Mouse (Mus musculus) right cerebral cortex, postnatal 25 days (tissue): ENCODE measurements around the gene Gga3.
A peak's percentile ranks its signal among the peaks of the same experiment; 100 is the strongest.

ENCODE experiments used
- DNase-seq: peaks from one replicate; pipeline ENCODE4 v3.0.0; 2022

The Gga3 gene

DNA sequence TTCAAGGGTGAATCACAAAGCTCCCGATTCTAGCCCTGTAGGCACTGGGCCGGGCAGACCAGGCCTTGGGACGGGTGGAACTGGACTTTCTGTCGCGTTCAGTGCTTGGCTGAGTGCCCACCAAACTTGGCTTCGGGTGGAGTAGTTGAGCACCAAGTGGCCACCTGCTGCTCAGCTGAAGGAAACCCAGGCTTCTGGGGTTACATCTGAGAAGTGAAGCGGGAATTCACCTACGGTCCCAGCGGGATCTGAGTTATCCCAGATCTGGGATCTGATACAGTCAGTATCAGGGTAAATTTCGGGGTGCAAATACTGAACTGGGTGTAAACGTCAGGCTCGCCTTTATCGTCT lies 8.2 kb upstream of the Gga3 start:
- DNase-seq, result peak; percentile 40

- no peak for DNase-seq
Observed at GRCm38 (mm10) chr11:115611173-115611572, 7.3 kb upstream of the Gga3 start.

DNA sequence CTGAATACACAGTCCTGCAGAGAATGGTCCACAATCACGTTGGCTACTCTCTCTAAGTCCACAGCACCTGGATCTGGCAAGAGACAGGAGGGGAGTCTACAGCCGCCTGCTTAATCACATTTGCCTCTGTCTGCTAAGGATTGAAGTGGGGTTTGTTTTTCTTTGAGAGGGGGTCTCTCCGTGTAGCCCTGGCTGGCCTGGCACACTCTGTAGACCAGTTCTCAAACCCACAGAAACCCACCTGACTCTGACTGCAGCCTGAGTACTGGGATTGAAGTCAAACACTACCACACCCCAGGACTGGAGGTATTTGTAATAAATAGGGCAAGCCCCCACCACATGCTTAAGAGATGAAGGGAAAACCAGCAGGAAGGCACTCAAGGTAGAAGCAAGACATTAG lies 5.7 kb upstream of the Gga3 start:
- no peak for DNase-seq

DNA sequence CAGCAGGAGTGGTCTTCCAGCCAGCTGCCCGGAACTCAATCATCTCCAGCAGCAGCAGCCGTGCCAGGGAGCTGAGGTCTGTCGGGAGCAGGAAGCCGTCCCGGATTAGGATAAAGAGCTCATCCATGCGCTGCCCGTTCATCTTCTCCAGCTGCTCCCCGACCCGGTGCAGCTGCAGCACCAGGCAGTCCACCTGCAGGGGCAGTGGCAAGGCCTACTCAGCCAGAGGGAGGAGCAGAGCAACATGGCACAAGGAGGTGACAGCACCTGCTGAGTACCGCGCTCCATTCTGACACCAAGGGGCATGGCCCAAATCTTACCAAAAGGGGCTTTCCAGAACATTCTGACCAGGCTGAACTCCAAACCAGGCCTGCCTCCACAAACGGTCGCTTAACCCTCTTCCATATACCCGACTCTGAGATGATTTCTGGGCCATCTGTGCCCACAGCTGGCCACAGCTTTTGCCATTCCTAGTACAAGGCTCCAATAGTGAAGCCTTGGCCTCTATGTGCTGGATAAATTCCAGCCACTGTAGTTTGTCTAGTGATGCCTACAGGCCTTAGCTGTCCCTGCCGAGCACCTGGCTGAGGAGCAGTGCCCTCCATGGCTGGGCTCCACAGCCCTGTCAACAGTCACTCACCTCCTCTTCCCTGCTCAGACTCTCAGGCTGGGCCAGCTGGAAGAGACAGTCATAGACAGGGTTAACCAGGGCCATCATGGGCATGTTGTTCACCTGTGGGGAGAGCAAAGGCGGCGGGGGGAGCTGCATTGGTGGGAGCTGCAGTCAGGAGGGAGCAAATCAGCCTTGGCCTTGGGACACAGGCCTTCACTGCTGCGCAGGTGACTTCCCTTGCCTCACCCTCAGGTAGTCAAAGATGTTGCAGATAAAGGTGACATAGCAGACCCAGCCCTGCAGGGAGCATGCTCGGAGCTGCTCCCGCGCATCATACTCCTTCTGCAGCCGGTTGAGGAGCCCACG lies 4.9 kb upstream of the Gga3 start:
- DNase-seq, result peak; percentile 23

DNA sequence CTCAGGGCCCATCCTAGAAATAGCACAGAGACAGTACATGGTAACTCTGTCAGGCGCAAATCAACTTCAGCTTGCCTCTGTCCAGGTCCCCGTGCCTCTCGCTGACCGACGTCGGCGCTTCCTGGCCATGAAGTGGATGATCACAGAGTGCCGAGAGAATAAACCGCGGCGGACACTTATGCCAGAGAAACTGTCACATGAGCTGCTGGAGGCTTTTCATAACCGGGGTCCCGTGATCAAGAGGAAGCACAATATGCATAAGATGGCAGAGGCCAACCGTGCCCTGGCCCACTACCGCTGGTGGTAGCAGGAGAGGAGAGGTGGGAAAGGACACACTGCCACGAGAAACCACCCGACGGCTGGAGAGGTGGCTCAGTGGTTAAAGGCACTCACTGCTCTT lies 2.9 kb upstream of the Gga3 start:
- DNase-seq, result no peak

DNA sequence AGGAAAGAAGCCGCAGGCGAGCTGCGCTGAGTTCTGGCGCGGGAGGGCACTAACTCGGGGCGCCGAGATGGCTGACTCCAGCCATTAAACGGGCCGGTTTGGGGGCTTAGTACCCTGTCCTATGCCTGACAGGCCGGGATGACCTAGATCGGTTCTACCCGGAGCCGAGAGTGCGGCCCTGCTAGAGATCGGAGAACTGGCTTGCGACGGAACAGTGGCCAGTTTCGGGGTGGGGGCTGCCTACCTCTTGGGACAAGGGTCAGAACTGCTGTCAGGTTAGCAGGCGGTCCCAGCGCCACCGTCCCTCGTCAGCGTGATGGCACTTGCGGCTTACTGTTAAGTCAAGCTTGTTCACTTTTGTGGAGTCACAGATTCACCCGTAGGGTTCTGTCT lies 449 bp upstream of the Gga3 start:
- no peak for DNase-seq

DNA sequence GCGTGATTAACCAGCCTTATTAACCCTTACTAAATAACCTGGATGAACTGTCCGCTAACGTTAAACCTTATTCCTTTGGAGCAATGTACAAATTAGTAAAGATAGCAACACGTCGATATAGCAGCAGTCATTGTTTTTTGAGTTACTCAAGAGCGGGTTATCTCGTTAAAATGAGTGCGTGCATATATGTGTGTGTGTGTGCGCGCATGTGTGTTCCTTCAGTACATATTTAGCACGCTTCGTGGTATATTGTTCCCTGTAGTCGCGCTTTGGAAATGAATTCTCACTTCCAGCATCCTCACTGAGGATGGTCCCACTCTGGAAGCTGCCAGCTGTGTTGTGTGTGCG lies 749 bp downstream of the Gga3 start:
- no peak for DNase-seq

- no peak for DNase-seq
Observed at GRCm38 (mm10) chr11:115601174-115601573, 2.7 kb downstream of the Gga3 start.

DNA sequence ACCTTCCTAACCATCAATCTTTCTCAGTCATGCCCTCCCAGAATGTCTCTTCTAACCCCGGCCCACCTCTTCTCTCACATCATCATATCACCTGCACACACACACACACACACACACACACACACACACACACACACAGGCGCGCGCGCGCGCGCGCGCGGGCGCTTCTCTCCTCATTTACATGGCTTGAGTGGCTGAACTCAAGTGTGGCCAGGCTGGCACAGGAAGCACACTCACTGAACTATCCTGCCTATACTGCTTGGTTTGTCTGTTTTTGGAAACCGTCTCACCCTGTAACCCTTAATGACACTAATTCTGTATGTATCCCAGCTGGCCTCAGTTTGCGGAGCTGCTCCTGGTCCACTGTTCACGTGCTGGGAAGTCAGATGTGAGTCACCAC lies 3.1 kb downstream of the Gga3 start:
- DNase-seq, result no peak

DNA sequence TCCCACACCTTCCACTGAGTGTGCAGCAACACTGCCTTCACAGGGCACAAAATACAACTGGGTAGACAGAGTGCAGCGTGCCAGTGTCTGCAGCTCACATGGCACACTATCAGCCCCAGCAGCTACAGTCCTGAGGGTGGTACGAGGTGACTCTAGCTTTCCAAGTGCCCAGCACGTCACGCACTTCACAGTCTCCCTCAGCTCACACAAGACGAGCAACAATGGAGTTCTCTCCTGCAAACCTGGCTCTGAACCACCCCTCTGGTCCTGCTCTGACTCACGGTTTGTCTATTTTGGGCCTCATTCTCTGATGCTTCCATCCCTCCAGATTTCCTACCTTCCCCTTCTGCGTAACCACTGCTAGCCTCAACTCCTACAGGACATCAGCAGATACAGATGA lies 4.1 kb downstream of the Gga3 start:
- peak; percentile 36 for DNase-seq

GRCm38 (mm10) chr11:115598309-115598708 lies 5.5 kb downstream of the Gga3 start:
- DNase-seq, result no peak

- DNase-seq, result no peak
Observed at GRCm38 (mm10) chr11:115595209-115595608, 8.6 kb downstream of the Gga3 start.

DNA sequence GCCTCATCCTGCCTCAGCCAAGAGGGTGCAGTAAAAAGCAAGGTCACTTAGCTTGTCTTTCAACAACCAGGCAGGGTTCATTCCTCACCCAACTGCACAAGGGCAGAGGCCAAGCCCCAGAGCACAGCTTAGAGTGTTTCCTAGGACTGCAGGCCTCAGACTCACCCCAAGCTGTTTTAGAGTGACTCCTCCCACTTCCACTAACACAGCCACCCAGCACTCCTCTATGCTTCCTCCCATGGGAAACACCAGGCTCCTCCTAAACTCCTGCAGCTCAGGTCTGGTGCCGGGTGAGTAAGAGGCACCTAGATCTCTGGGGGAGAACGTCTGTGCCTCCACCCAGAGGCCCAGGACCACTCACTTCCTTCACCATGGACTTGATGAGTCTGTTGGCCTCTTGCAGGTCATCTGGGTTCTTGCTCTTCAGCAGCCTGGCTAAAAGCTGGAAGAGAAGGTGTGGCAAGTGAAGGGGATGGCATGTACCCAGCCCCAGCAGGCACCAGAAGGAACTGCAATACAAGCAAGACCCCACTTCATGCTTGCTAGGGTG lies 13.2 kb downstream of the Gga3 start:
- no peak for DNase-seq

DNA sequence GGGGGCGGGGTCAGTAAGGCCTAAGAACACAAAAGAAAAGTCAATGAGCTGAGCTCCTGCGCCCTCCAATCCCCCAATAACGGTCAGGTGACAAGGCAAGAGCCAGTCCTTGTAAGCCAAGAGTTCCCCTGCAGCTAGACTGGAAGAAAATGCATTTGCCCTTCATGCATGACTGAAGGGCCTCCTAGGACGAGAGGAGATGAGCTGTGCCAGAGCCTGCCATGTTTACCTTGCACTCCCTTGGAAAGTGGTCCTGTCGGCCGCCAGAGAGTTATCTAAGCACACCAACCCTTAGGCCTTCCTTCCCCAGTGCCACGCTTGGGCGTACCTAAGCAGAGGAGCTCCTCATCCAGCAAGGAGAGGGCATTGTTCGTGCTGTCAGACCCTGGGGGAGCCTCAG lies 15.9 kb downstream of the Gga3 start:
- no peak for DNase-seq

DNA sequence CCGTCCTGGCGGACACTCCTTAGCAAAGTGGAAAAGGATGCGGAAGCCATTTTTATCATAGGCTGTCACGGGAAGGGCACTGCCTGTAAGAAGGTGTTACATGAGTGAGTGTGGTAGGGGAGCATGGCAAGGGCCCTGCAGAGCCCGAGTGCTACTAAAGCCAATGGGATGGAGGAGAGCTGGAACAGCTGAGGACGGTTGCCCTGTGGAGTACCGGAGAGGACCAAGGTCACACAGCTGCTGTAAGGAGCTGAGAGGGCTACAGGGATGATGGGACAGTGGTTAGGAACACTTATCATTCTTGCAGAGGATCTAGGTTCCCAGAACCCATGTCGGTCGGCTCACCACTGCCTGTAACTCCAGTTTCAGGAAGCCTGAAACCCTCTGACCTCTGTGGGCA lies 17.4 kb downstream of the Gga3 start:
- DNase-seq, result no peak

DNA sequence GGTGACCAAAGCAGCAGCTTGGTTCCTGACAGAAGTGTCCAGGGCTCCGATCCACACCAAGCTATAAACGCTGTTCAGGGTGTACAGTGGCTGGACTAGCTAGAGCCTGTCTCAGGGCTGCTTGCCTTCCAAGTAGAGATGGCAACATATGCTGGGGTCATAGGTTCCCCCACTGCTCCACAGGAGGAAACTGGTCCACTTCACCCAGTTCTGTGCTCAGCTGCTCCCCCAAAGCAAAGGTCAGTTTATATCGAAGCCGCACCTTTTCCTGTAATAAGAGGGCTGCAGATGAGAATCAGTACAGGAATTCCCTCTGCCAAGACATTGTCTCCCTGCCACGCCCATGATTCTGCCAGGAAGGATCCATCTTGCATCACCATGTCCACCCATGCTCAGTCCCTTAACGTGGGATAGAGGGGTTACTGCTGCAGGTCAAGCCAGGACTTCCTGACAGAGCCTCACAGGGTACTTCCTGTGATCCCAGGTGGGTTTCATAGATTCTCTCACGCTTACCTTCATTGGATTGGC lies 18.2 kb downstream of the Gga3 start:
- no peak for DNase-seq

- DNase-seq, result no peak
Observed at GRCm38 (mm10) chr11:115584376-115585073, 19.3 kb downstream of the Gga3 start.

- DNase-seq, result no peak
Observed at GRCm38 (mm10) chr11:115582913-115583606, 20.8 kb downstream of the Gga3 start.

GRCm38 (mm10) chr11:115579080-115579479 lies 24.8 kb downstream of the Gga3 start:
- DNase-seq, result no peak

DNA sequence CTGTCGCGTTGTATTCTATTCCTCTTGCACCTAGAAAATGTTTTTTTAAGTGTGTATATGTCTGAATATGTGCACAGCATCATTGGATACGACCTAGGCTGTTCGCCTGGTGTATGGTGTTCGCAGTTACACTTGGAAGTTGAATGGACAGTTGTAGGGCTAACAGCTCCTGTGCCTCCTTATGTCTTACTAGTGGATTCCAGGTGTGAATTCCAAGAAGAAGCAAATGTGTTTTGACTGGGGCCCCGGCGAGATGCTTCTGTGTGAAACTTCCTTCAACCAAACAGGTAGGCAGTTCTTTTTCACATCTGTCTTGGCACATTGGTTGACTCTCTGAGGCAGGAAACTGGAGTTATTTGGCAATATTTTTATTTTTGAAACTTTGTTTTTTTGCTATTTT lies 38.9 kb downstream of the Gga3 start:
- no peak for DNase-seq

DNA sequence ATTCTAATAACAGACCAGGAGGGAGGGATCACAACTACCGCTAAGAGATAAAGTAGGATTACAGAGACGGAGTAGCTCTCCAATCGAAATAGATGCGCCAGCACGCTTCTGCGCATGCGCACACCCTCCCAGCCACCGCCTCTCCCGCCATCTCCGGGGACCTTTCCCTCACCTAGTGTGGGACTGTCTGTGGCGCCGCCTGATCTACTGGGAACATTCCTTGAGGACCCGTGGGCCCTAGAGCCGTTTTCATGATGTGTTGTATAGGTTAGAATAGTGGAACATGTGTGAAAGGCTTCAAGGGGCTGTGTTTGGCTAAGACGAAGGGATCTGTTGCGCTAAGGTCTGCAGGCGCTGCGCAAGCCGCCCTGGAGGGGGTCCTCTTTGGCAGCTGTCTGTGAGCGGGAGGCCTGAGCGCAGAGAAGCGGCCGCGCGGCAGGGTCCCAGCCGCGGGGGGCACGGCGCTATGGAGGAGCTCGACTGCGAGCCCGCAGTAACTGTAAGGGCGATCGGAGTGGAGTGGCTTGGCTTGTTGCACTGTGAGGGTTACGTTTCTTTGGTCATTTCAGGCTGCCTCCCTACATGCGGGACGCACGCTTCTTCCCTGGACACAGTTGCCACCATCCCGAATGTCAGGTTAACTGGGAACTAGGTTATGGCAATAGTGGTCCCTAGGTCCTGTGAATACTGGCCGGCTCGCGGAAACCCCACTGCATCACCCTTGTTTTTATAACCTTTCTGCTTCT lies 39.6 kb downstream of the Gga3 start, which contains the start of gene Nup85:
Nup85 (plus strand) TSS at position 371 of the 746 bp plus-strand sequence.
- DNase-seq, result peak; percentile 93

DNA sequence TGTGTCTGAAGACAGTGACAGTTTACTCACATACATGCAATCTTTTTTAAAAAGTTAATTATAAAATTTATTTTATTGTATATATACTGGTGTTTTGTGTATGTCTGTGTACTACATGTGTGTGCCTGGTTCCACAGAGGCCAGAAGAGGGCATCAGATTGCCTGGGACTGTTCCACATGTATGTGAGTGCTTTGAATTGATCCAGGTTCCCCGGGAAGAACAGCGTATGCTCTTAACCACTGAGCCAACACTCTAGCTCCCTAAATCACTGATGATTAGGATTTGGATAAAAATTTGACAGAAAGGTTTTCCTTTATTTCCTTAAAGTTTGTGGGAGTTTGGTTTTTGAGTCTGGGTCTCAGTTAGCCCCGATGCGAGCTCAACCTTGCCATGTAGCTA lies 40.4 kb downstream of the Gga3 start:
- no peak for DNase-seq
